Mouse (Mus musculus): ENCODE measurements around the gene Gm9970.

- TF ChIP-seq CTCF (IDR thresholded peaks at IDR 0.05; ENCODE audit: low read depth, low read length) = no peak
- TF ChIP-seq EP300 (IDR thresholded peaks at IDR 0.05; ENCODE audit: insufficient read depth, low read depth, low read length) = no peak
- no peak for TF ChIP-seq POLR2A (IDR thresholded peaks at IDR 0.05; ENCODE audit: insufficient read depth, low read length)
Observed at GRCm38 (mm10) chr5:31203866-31204265, 37.2 kb downstream of the Gm9970 start.

Data from ES-Bruce4 (cell line).